Mouse (Mus musculus) cortical plate, adult 2 months (tissue): ENCODE measurements around the gene Mad1l1.

ENCODE experiments used
- CTCF ChIP-seq: fragments of 200-500 bp; IDR thresholded peaks from 2 replicates; pipeline ENCODE4 v1.5.1; 2011; ENCODE audit warnings: mild to moderate bottlenecking, control low read depth, low read length; ENCODE audit not compliant: insufficient read depth; ENCODE audit errors: extremely low read depth
- POLR2A ChIP-seq: fragments of 200-500 bp; IDR thresholded peaks from 2 replicates; pipeline ENCODE4 v1.6.1; 2011; ENCODE audit warnings: mild to moderate bottlenecking, low read length, control low read depth; ENCODE audit not compliant: insufficient read depth; ENCODE audit errors: extremely low read depth

DNA sequence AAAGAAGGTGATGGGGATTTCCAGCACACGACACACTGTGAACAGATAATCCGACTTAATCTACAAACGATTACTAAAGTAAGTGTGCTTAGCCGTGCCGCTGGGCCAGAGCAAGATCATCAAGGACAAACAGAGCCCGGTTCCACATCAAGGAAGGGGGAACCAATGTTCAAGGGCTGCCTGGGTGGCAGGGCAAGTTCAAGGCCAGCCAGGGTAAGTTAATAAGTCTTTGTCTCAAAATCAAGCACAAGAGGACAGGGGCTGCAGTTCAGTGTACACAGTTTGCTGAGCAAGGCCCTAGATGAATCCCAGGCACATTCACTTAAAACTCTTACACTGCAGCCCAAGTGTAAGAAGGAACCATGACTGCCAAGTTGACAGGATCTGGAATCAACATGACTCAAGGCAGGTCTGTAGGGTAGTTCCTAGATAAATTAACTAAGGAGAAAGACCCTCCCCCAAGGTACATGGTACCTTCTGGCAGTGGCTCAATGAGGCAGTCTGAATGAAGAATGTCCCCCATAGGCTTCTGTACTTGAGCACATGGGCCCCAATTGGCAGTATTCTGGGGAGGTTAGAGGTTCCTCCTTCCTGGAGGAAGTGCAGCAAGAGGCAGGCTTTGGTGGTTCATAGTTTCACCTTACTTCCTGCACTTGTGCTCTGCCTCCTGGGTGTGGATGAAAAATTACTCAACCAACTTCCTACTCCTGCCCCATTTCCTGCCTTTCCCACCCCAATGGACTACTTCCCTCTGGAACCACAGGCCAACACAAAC lies 159.1 kb downstream of the Mad1l1 start:
- TF ChIP-seq CTCF (no peak), POLR2A (no peak)
